Mouse (Mus musculus) midbrain, embryonic 11.5 days (tissue): ENCODE measurements around the gene Rap1gap. TPM values are rescaled to one million over a fixed set of nuclear protein-coding genes. Genes with fewer than 3 reads are reported as not detected.

Experiments used
- ATAC-seq: fragments of 200-750 bp; cut with Nextera tagmentation; 2 replicates; pipeline ENCODE4 v1.8.0; 2017; ENCODE audit warnings: moderate TSS enrichment, moderate library complexity; ENCODE audit not compliant: low FRiP score
- DNase-seq: peaks from one replicate; pipeline ENCODE4 v3.0.0; 2015; ENCODE audit warnings: low spot score; ENCODE audit errors: missing footprints
- H3K27ac ChIP-seq: fragments of 300-500 bp; sonication (generic); 2 replicates; pipeline ENCODE4 v1.5.1; 2014; ENCODE audit warnings: low read depth, low read length
- H3K27me3 ChIP-seq: fragments of 300-500 bp; sonication (generic); 2 replicates; pipeline ENCODE4 v1.6.1; 2014; ENCODE audit warnings: mild to moderate bottlenecking, low read length, moderate library complexity, mixed read lengths; ENCODE audit not compliant: control insufficient read depth, insufficient read depth
- H3K36me3 ChIP-seq: fragments of 300-500 bp; sonication (generic); 2 replicates; pipeline ENCODE4 v1.6.1; 2014; ENCODE audit warnings: mild to moderate bottlenecking, low read length, moderate library complexity, mixed read lengths; ENCODE audit not compliant: control insufficient read depth, insufficient read depth
- H3K4me1 ChIP-seq: fragments of 300-500 bp; sonication (generic); 2 replicates; pipeline ENCODE4 v1.6.1; 2014; ENCODE audit warnings: low read length; ENCODE audit not compliant: control insufficient read depth, insufficient read depth
- H3K4me2 ChIP-seq: fragments of 300-500 bp; sonication (generic); 2 replicates; pipeline ENCODE4 v1.6.1; 2014; ENCODE audit warnings: mild to moderate bottlenecking, moderate library complexity
- H3K4me3 ChIP-seq: fragments of 300-500 bp; sonication (generic); 2 replicates; pipeline ENCODE4 v1.5.1; 2014; ENCODE audit warnings: low read depth, low read length
- H3K9ac ChIP-seq: fragments of 300-500 bp; sonication (generic); 2 replicates; pipeline ENCODE4 v1.6.1; 2014; ENCODE audit warnings: low read length
- H3K9me3 ChIP-seq: fragments of 300-500 bp; sonication (generic); 2 replicates; pipeline ENCODE4 v1.6.1; 2016; ENCODE audit warnings: low read length; ENCODE audit not compliant: control insufficient read depth
- WGBS: fragments of 180-500 bp; shearing (Covaris S2); extraction: QIAGEN DNeasy Blood & Tissue Kit; methylation state at CpG from one replicate; pipeline ENCODE4 v1.1.7; 2014; 5-methylcytosine and 5-hydroxymethylcytosine counted together
- polyA plus RNA-seq: library from polyadenylated mRNA; unstranded; fragments of >200 nt; fragmentation: Nextera tagmentation; extraction: Ambion mirVana; gene quantifications from 2 replicates; pipeline ENCODE4 v1.2.1, GENCODE M21; 2014

Gene Rap1gap
- polyA plus RNA-seq, 1 experiment from 2014 or later, result 4.6 TPM

DNA sequence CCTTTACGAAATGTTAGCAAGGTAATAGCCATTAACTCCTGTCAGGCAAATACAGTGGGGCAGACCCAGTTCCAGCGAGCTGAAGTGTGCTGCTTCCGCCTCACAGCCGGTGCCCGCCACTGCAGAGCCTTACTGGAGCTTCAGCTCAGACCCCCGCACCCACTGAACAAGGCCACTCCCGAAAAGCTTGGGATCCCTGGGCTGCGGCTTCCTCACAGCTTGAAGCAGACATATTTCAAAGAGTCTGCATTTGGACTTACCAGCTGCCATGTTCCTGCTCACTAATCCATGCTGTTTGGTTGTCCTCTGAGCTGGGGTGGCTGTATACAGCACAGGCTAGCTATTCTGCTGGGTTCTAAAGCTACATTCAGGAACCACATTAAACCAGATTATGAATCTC, 6.9 kb upstream of the Rap1gap start:
- DNase-seq (no peak), ATAC-seq (no peak)
- Histone ChIP-seq H3K36me3 (peaks cover 13% of the 10 kb centered on the region), H3K4me1 (peaks cover 4% of the 10 kb centered on the region; the same call in 1 of the 2 replicates), H3K4me3 (no peak overlapping the region), H3K27ac (no peak overlapping the region), H3K9me3 (no peaks in the 10 kb centered on the region), H3K27me3 (no peaks in the 10 kb centered on the region), H3K9ac (no peak overlapping the region), H3K4me2 (no peak overlapping the region)
- 88% methylated on average over 8 of the region's 8 CpGs for WGBS

GRCm38 (mm10) chr4:137659541-137659940, 5.0 kb upstream of the Rap1gap start:
- WGBS, result 45% methylated on average over 4 of the region's 4 CpGs
- H3K27me3 ChIP-seq, result peaks cover 5% of the 10 kb centered on the region; the same call in 1 of the 2 replicates
- no peak overlapping the region for H3K9ac ChIP-seq
- H3K4me3 ChIP-seq, result no peak overlapping the region
- DNase-seq, result no peak
- no peak overlapping the region for H3K27ac ChIP-seq
- peaks cover 3% of the 10 kb centered on the region; the same call in 1 of the 2 replicates for H3K36me3 ChIP-seq
- no peak overlapping the region for H3K4me2 ChIP-seq
- peaks cover 5% of the 10 kb centered on the region for H3K4me1 ChIP-seq
- no peaks in the 10 kb centered on the region for H3K9me3 ChIP-seq
- no peak for ATAC-seq

DNA sequence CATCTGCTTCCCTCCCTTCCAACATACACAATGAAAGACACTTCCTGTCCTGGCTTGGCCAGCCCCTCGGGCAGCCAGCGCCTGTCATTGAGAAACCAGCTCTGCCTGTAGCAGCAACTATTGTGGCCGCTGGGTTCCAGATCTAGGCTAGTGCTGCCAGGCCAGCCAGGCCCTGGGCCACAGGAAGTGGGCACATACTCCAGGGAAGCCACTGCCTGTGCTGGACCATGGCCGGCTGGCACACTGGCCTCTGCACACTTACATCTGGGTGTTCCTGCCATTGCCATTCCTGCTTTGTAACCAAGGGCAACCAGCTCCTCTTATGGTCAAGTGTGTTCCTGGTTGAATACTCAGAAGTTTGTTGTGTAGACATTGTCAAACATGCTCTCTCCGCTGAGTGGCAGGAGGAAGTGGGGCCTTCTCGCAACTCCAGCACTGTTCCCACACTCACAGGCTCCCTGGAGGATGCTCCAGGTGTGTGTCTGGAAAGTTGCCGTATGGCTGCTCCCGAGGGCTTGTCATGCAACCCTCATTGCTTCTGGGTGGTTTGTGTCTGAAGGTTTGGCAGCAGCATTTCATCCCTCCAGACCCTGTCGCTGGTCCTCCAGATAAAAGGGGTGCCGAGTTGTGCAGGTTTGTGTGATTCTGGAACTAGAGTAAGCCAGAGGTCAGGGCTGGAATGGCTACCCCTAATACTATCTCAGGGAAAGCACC, 4.0 kb upstream of the Rap1gap start:
- no peaks in the 10 kb centered on the region for H3K9me3 ChIP-seq
- ATAC-seq (no peak), DNase-seq (peak; percentile 89)
- peaks cover 7% of the 10 kb centered on the region for H3K4me1 ChIP-seq
- peaks cover 3% of the 10 kb centered on the region; the same call in 1 of the 2 replicates for H3K36me3 ChIP-seq
- H3K9ac ChIP-seq, result no peak overlapping the region
- H3K27ac ChIP-seq, result no peak overlapping the region; the same call in 1 of the 2 replicates
- WGBS, result 70% methylated on average over 10 of the region's 10 CpGs
- peaks cover 11% of the 10 kb centered on the region; the same call in 1 of the 2 replicates for H3K27me3 ChIP-seq
- H3K4me2 ChIP-seq, result no peak overlapping the region
- H3K4me3 ChIP-seq, result no peak overlapping the region

GRCm38 (mm10) chr4:137661078-137661450, 3.5 kb upstream of the Rap1gap start:
- ATAC-seq, result no peak

GRCm38 (mm10) chr4:137661547-137661946, 3.0 kb upstream of the Rap1gap start:
- H3K4me3 ChIP-seq, result no peak overlapping the region
- H3K36me3 ChIP-seq, result peaks cover 2% of the 10 kb centered on the region; the same call in 1 of the 2 replicates
- peaks cover 7% of the 10 kb centered on the region for H3K4me1 ChIP-seq
- DNase-seq (no peak), ATAC-seq (no peak)
- peaks cover 16% of the 10 kb centered on the region for H3K27me3 ChIP-seq
- WGBS, result 58% methylated on average over 6 of the region's 6 CpGs
- H3K4me2 ChIP-seq, result no peak overlapping the region
- no peak overlapping the region for H3K9ac ChIP-seq
- no peak overlapping the region for H3K27ac ChIP-seq
- H3K9me3 ChIP-seq, result no peaks in the 10 kb centered on the region

More at GRCm38 (mm10) chr4:137661078-137661450, 3.5 kb upstream of the Rap1gap start:
- Histone ChIP-seq H3K27ac (no peak overlapping the region), H3K27me3 (peaks cover 14% of the 10 kb centered on the region), H3K4me3 (no peak overlapping the region), H3K4me1 (peaks cover 7% of the 10 kb centered on the region), H3K9ac (no peak overlapping the region), H3K36me3 (peaks cover 3% of the 10 kb centered on the region; the same call in 1 of the 2 replicates), H3K4me2 (no peak overlapping the region), H3K9me3 (no peaks in the 10 kb centered on the region)
- 49% methylated on average over 2 of the region's 2 CpGs for WGBS
- no peak for DNase-seq

DNA sequence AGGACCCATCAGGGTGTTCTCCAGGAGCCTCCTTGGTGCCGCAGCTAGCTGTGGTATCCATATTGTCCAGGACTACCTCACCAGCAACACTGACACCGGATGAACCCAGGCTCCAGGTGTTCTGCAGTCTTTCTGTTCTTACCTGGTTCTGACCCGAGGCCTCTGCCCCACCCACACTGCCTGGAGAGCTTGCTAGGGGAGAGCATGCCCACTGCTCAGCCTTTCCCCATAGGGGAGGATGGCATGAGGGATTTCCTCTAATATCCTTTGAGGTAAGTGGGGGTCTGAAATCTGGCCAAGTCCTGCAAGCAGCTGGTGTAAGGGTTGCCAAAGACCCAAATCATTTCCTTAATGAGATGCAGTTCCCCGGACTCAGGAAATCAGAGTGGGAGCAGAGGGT, 1.0 kb upstream of the Rap1gap start:
- H3K27ac ChIP-seq, result no peak overlapping the region
- no peak overlapping the region for H3K9ac ChIP-seq
- H3K4me2 ChIP-seq, result no peak overlapping the region
- DNase-seq (no peak), ATAC-seq (no peak)
- WGBS, result 90% methylated on average over 4 of the region's 4 CpGs
- no peaks in the 10 kb centered on the region for H3K9me3 ChIP-seq
- H3K36me3 ChIP-seq, result no peaks in the 10 kb centered on the region
- H3K4me1 ChIP-seq, result peaks cover 7% of the 10 kb centered on the region
- H3K4me3 ChIP-seq, result no peak overlapping the region
- H3K27me3 ChIP-seq, result peaks cover 16% of the 10 kb centered on the region

GRCm38 (mm10) chr4:137664980-137665675, 602 bp downstream of the Rap1gap start:
- Histone ChIP-seq H3K9ac (peak overlapping the region; percentile 72), H3K27me3 (peaks cover 16% of the 10 kb centered on the region), H3K4me3 (peak overlapping the region; percentile 60), H3K36me3 (no peaks in the 10 kb centered on the region), H3K4me2 (peak overlapping the region; percentile 98), H3K27ac (no peak overlapping the region), H3K9me3 (no peaks in the 10 kb centered on the region), H3K4me1 (peaks cover 7% of the 10 kb centered on the region)
- 16% methylated on average over 15 of the region's 15 CpGs for WGBS
- ATAC-seq, result peak; percentile 26; the same call in 1 of the 2 replicates
- DNase-seq, result peak; percentile 90

GRCm38 (mm10) chr4:137665791-137666190, 1.3 kb downstream of the Rap1gap start:
- WGBS, result 86% methylated on average over 5 of the region's 5 CpGs
- DNase-seq, result no peak
- Histone ChIP-seq H3K27ac (no peak overlapping the region), H3K9me3 (no peaks in the 10 kb centered on the region), H3K4me2 (no peak overlapping the region), H3K36me3 (no peaks in the 10 kb centered on the region), H3K4me3 (no peak overlapping the region), H3K9ac (no peak overlapping the region), H3K4me1 (peaks cover 5% of the 10 kb centered on the region; the same call in 1 of the 2 replicates), H3K27me3 (peaks cover 16% of the 10 kb centered on the region)
- ATAC-seq, result no peak
